Mouse (Mus musculus) forebrain, postnatal 0 days (tissue): Measurements from ENCODE around the gene Nfam1. TPM values are rescaled to one million over a fixed set of nuclear protein-coding genes. Genes with fewer than 3 reads are reported as not detected.
"Not testable (repeated sequence)": the region's sequence is repeated elsewhere in the genome, so short reads cannot be mapped to it uniquely, and the experiment has no call there.

ENCODE experiments used
- ATAC-seq: fragments of 200-750 bp; cut with Nextera tagmentation; 2 replicates; pipeline ENCODE4 v1.8.0; 2017; ENCODE audit warnings: mild to moderate bottlenecking, moderate library complexity
- DNase-seq: peaks from one replicate; pipeline ENCODE4 v3.0.0-alpha.2; 2015
- H3K27ac ChIP-seq: fragments of 300-500 bp; sonication (generic); 2 replicates; pipeline ENCODE4 v1.5.1; 2014; ENCODE audit warnings: low read depth, mild to moderate bottlenecking, antibody characterized with exemption, low read length, moderate library complexity, mixed read lengths
- H3K27me3 ChIP-seq: fragments of 300-500 bp; sonication (generic); 2 replicates; pipeline ENCODE4 v1.6.1; 2014; ENCODE audit warnings: mild to moderate bottlenecking, low read length, mixed read lengths; ENCODE audit not compliant: insufficient read depth
- H3K36me3 ChIP-seq: fragments of 300-500 bp; sonication (generic); 2 replicates; pipeline ENCODE4 v1.6.1; 2014; ENCODE audit warnings: mild to moderate bottlenecking, moderate library complexity; ENCODE audit not compliant: insufficient read depth
- H3K4me1 ChIP-seq: fragments of 300-500 bp; sonication (generic); 2 replicates; pipeline ENCODE4 v1.6.1; 2014; ENCODE audit warnings: antibody characterized with exemption; ENCODE audit not compliant: insufficient read depth
- H3K4me2 ChIP-seq: fragments of 300-500 bp; sonication (generic); 2 replicates; pipeline ENCODE4 v1.6.1; 2014; ENCODE audit warnings: low read depth, mild to moderate bottlenecking, moderate library complexity
- H3K4me3 ChIP-seq: fragments of 300-500 bp; sonication (generic); 2 replicates; pipeline ENCODE4 v1.5.1; 2014; ENCODE audit warnings: low read depth, low read length, mixed read lengths
- H3K9ac ChIP-seq: fragments of 300-500 bp; sonication (generic); 2 replicates; pipeline ENCODE4 v1.6.1; 2014; ENCODE audit warnings: mild to moderate bottlenecking
- H3K9me3 ChIP-seq: fragments of 300-500 bp; sonication (generic); 2 replicates; pipeline ENCODE4 v1.6.1; 2016; ENCODE audit warnings: low read length
- CTCF ChIP-seq: sonication (generic); IDR thresholded peaks from 2 replicates; pipeline ENCODE4 v1.5.1; 2016; ENCODE audit warnings: antibody characterized with exemption, control low read depth, low read depth
- WGBS: fragments of 180-500 bp; shearing (Covaris S2); extraction: QIAGEN DNeasy Blood & Tissue Kit; methylation state at CpG from one replicate; pipeline ENCODE4 v1.1.7; 2014; 5-methylcytosine and 5-hydroxymethylcytosine counted together
- polyA plus RNA-seq: library from polyadenylated mRNA; unstranded; fragments of >200 nt; fragmentation: Nextera tagmentation; extraction: Ambion mirVana; gene quantifications from 2 replicates; pipeline ENCODE4 v1.2.1, GENCODE M21; 2015
- total RNA-seq: library from RNA; depleted of rRNA; stranded (reverse); fragments of >200 nt; gene quantifications from 2 replicates; pipeline ENCODE4 v1.2.3, GENCODE M21; 2014; rRNA removed

The Nfam1 gene
- total RNA-seq (0.69 and 2.9 TPM in 2 replicates), polyA plus RNA-seq (1.5 and 1.8 TPM in 2 replicates)

GRCm38 (mm10) chr15:83032981-83033541, at the start of gene Nfam1:
Gene Nfam1, minus strand, starts transcription at chr15:83033306.
- no peak for TF ChIP-seq CTCF
- 18% methylated on average over 17 of the region's 17 CpGs for WGBS
- Histone ChIP-seq H3K9ac (0 out of 2 replicates have a peak within 1 kb of the TSS, but pooled peaks have one; percentile 14), H3K27ac (0 out of 2 replicates have a peak within 1 kb of the TSS, but pooled peaks have one; percentile 15), H3K4me1 (peaks cover 26% of the 10 kb centered on the region), H3K4me3 (no peak within 1 kb of the TSS), H3K27me3 (no peaks in the 10 kb centered on the region), H3K9me3 (no peaks in the 10 kb centered on the region), H3K4me2 (no peak within 1 kb of the TSS), H3K36me3 (no peaks in the 10 kb centered on the region)
- DNase-seq (peak; percentile 38), ATAC-seq (no peak)

GRCm38 (mm10) chr15:83075607-83076525, 42.8 kb upstream of the Nfam1 start:
- Histone ChIP-seq H3K9ac (no peak overlapping the region), H3K36me3 (no peaks in the 10 kb centered on the region), H3K27ac (no peak overlapping the region), H3K9me3 (no peaks in the 10 kb centered on the region), H3K4me2 (no peak overlapping the region), H3K4me3 (no peak overlapping the region), H3K27me3 (no peaks in the 10 kb centered on the region), H3K4me1 (no peaks in the 10 kb centered on the region)
- no peak for TF ChIP-seq CTCF
- no peak for ATAC-seq
- DNase-seq: no peak
- WGBS: 65% methylated on average over 27 of the region's 27 CpGs

GRCm38 (mm10) chr15:83074179-83074578, 41.1 kb upstream of the Nfam1 start:
- TF ChIP-seq CTCF: no peak
- no peak for DNase-seq
- 71% methylated on average over 4 of the region's 4 CpGs for WGBS

GRCm38 (mm10) chr15:83071752-83072151, 38.6 kb upstream of the Nfam1 start:
- H3K4me3 ChIP-seq: no peak overlapping the region
- no peaks in the 10 kb centered on the region for H3K36me3 ChIP-seq
- no peak for DNase-seq
- ATAC-seq: no peak
- H3K9me3 ChIP-seq: no peaks in the 10 kb centered on the region
- H3K27me3 ChIP-seq: no peaks in the 10 kb centered on the region
- H3K4me1 ChIP-seq: no peaks in the 10 kb centered on the region
- H3K27ac ChIP-seq: no peak overlapping the region
- H3K9ac ChIP-seq: no peak overlapping the region
- H3K4me2 ChIP-seq: no peak overlapping the region
- 88% methylated on average over 5 of the region's 5 CpGs for WGBS
- TF ChIP-seq CTCF: peak; percentile 54

More at GRCm38 (mm10) chr15:83074179-83074578, 41.1 kb upstream of the Nfam1 start:
- Histone ChIP-seq H3K4me1 (no peaks in the 10 kb centered on the region), H3K9ac (no peak overlapping the region), H3K36me3 (no peaks in the 10 kb centered on the region), H3K4me2 (no peak overlapping the region), H3K4me3 (no peak overlapping the region), H3K9me3 (no peaks in the 10 kb centered on the region), H3K27ac (no peak overlapping the region), H3K27me3 (no peaks in the 10 kb centered on the region)
- ATAC-seq: no peak

- H3K4me1 ChIP-seq: no peaks in the 10 kb centered on the region
- whole genome bisulfite sequencing: 23% methylated on average over 3 of the region's 3 CpGs
- H3K27me3 ChIP-seq: no peaks in the 10 kb centered on the region
- DNase-seq: no peak
- no peak for ATAC-seq
- no peak for TF ChIP-seq CTCF
- no peak overlapping the region for H3K27ac ChIP-seq
- no peaks in the 10 kb centered on the region for H3K9me3 ChIP-seq
- H3K4me2 ChIP-seq: no peak overlapping the region
- H3K36me3 ChIP-seq: no peaks in the 10 kb centered on the region
- no peak overlapping the region for H3K4me3 ChIP-seq
- H3K9ac ChIP-seq: no peak overlapping the region
Observed at GRCm38 (mm10) chr15:83070942-83071341, 37.8 kb upstream of the Nfam1 start.

GRCm38 (mm10) chr15:83068270-83068669, 35.2 kb upstream of the Nfam1 start:
- Histone ChIP-seq H3K27me3 (no peaks in the 10 kb centered on the region), H3K4me3 (no peak overlapping the region), H3K36me3 (no peaks in the 10 kb centered on the region), H3K4me1 (no peaks in the 10 kb centered on the region), H3K27ac (no peak overlapping the region), H3K9me3 (no peaks in the 10 kb centered on the region), H3K9ac (no peak overlapping the region), H3K4me2 (no peak overlapping the region)
- no peak for TF ChIP-seq CTCF
- DNase-seq: no peak
- 92% methylated on average over 5 of the region's 5 CpGs for WGBS
- ATAC-seq: no peak

GRCm38 (mm10) chr15:83065543-83065942, 32.4 kb upstream of the Nfam1 start:
- no peak overlapping the region for H3K9ac ChIP-seq
- H3K27me3 ChIP-seq: no peaks in the 10 kb centered on the region
- DNase-seq: peak; percentile 64
- H3K36me3 ChIP-seq: no peaks in the 10 kb centered on the region
- no peaks in the 10 kb centered on the region for H3K9me3 ChIP-seq
- no peaks in the 10 kb centered on the region; the same call in 1 of the 2 replicates for H3K4me1 ChIP-seq
- peak; percentile 54 for ATAC-seq
- H3K4me3 ChIP-seq: no peak overlapping the region
- TF ChIP-seq CTCF: no peak
- H3K27ac ChIP-seq: no peak overlapping the region
- H3K4me2 ChIP-seq: no peak overlapping the region
- 36% methylated on average over 4 of the region's 4 CpGs for WGBS

GRCm38 (mm10) chr15:83062582-83062981, 29.5 kb upstream of the Nfam1 start:
- H3K36me3 ChIP-seq, H3K4me2 ChIP-seq, H3K9me3 ChIP-seq, DNase-seq, H3K4me3 ChIP-seq, H3K27me3 ChIP-seq, H3K4me1 ChIP-seq, H3K27ac ChIP-seq, ATAC-seq, H3K9ac ChIP-seq: not testable (repeated sequence)
- 93% methylated on average over 2 of the region's 2 CpGs for WGBS
